Mouse (Mus musculus): ENCODE measurements around the gene Sox13.

GRCm38 (mm10) chr1:133375696-133376346 is 48.4 kb downstream of the Sox13 start:
- TF ChIP-seq CTCF (IDR thresholded peaks at IDR 0.05; ENCODE audit: low read depth, low read length) (no peak), POLR2A (IDR thresholded peaks at IDR 0.05; ENCODE audit: borderline replicate concordance, low read depth, low read length) (no peak)

Measured in bone marrow macrophage, adult 2 months (primary cell).